Mouse (Mus musculus): ENCODE results near the gene Pxmp4. TPM values are rescaled to one million over a fixed set of nuclear protein-coding genes. Genes with fewer than 3 reads are reported as not detected.
A peak's percentile ranks its signal among the peaks of the same experiment; 100 is the strongest.

The Pxmp4 gene
- polyA plus RNA-seq, 1 experiment from 2014 or later, result 16.9 TPM

DNA sequence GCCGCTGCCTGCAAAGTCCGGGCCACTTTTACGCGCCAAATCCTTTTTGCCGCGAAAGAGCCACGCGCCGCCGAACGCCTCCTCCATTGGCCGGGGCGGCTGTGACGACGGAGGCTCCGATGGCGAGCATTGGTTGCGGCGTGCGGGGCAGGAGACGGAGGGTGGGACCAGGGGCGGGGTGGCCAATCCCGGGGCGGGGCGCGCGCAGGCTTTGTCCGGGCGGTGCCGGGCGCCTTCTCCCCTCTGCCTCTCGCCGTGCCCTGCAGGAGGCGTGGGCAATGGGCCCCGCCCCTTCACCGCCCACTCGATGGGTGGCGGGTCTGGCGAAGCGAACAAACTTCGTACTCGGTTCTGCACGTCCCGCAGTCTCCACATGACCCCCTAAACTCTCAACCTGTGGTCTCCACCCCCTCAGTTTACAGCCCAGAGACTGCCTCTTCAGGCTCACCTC lies 33.6 kb downstream of the Pxmp4 start, which contains the start of gene E2f1:
Gene E2f1 (minus strand): TSS at position 57 of the 451 bp plus-strand sequence.
- H3K9me3 ChIP-seq, result no peaks in the 10 kb centered on the region
- H3K4me2 ChIP-seq (replicated peaks), result peak within 1 kb of the TSS; percentile 86
- H3K27me3 ChIP-seq, result no peaks in the 10 kb centered on the region
- H3K27ac ChIP-seq, result peak within 1 kb of the TSS; percentile 88
- under 1% methylated on average over 37 of the region's 44 CpGs for WGBS
- ATAC-seq (ENCODE audit: insufficient number of reproducible peaks, insufficient read depth, low FRiP score, low TSS enrichment), result peak; percentile 96
- peak within 1 kb of the TSS; percentile 87 for H3K4me3 ChIP-seq
- H3K9ac ChIP-seq, result peak within 1 kb of the TSS; percentile 80
- peaks cover 31% of the 10 kb centered on the region for H3K4me1 ChIP-seq
- H3K36me3 ChIP-seq, result no peaks in the 10 kb centered on the region

DNA sequence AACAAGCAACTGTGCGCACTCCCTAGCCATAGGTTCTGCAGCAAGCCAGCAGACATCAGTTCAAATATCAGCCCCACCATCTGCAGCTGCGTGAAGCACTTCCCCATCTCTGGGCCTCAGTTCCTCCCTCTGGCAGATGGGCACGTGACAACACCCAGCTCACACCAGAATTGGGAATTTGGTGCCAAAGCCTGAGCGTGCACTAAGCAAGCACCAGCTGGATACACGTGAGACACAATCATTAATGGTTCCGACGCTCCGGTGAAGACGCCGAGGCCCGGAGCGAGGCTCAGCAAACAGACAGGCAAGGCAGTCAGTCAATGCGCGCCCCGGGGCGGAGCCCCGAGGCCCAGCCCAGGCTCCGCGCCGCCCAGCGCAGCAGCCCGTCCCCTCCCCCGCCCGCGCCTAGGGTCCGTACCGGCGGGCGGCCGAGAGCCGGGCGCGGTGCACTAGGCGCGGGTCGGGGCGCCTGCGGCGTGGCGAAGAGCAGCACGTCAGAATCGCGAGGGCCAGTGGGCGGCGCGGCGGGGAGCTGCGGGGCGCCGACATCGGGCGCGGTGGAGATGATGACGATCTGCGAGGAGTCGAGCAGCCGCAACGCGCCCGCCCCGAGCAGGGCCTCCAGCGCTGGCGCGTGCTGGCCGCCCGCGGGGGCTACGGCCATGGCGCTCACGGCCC lies 34.3 kb downstream of the Pxmp4 start:
- peak overlapping the region; percentile 87 for H3K4me3 ChIP-seq
- peak overlapping the region; percentile 86 for H3K4me2 ChIP-seq (replicated peaks)
- peak overlapping the region; percentile 80 for H3K9ac ChIP-seq
- ATAC-seq (ENCODE audit: insufficient number of reproducible peaks, insufficient read depth, low FRiP score, low TSS enrichment), result peak; percentile 75
- H3K27ac ChIP-seq, result peak overlapping the region; percentile 88
- H3K9me3 ChIP-seq, result no peaks in the 10 kb centered on the region
- no peaks in the 10 kb centered on the region for H3K27me3 ChIP-seq
- peaks cover 31% of the 10 kb centered on the region for H3K4me1 ChIP-seq
- H3K36me3 ChIP-seq, result 0 out of 2 replicates have a peak, but pooled peaks cover 1% of the 10 kb centered on the region
- WGBS, result under 1% methylated on average over 51 of the region's 70 CpGs

DNA sequence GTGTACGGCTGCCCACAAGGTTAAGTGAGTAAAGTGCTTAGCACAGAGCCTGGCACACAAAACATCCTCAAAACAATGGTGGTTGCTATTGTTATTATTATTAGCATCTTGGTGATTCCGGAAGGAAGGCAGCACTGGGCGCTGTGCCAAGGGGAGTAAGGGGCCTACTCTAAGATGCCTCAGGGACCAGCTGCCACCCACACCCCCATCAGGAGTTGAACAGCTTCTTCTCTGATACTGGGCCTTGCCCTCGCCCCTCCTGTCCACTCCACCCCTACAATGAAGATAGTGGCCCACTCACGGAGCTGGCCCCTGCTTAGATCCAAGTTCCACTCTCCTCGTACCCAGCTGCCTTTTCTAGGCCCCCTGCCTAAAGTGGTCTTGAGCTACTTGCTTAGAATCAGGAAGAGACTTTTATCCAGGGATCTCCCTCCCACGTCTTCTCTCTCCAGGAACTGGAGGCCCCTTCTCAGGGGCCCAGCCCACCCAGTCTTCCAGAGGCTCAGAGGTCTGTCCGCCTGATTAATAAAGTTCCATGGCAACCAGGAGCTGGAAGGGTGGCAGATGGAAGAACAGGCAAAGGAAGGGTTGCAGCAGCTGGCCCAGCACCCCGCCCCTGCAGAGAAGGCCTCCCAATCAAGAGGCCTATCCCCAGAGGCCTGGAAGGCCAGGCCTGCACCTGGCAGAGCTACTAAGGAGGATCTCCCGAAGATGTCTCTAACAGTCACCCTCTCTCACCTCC lies 35.0 kb downstream of the Pxmp4 start:
- no peaks in the 10 kb centered on the region for H3K27me3 ChIP-seq
- H3K9me3 ChIP-seq, result no peaks in the 10 kb centered on the region
- peaks cover 9% of the 10 kb centered on the region for H3K36me3 ChIP-seq
- ATAC-seq (ENCODE audit: insufficient number of reproducible peaks, insufficient read depth, low FRiP score, low TSS enrichment), result no peak
- H3K27ac ChIP-seq, result peak overlapping the region; percentile 88
- peak overlapping the region; percentile 80 for H3K9ac ChIP-seq
- 25% methylated on average over 10 of the region's 10 CpGs for WGBS
- H3K4me2 ChIP-seq (replicated peaks), result peak overlapping the region; percentile 86
- peaks cover 31% of the 10 kb centered on the region for H3K4me1 ChIP-seq
- peak overlapping the region; percentile 87 for H3K4me3 ChIP-seq

DNA sequence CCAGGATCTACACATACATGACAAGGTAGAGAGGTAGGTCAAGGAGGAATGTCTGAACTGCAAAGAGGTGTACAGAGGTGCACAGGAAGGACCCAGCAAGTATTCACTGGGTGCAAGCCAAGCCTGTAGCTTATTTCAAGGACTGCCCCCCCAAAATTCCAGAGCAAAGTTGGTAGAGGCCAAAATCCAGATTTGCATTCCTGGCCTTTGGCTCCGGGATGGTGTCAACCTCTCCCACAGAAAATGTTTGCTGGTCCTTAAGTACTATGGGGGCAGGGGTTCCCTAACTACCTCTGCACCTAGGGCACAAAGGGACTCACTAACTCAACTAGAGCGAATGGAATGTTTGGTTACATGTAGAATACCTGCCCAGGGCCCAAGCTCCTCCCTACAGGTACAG lies 35.7 kb downstream of the Pxmp4 start:
- peak overlapping the region; percentile 63; the same call in 1 of the 2 replicates for H3K27ac ChIP-seq
- peak overlapping the region; percentile 86 for H3K4me2 ChIP-seq (replicated peaks)
- H3K4me3 ChIP-seq, result peak overlapping the region; percentile 87
- peaks cover 16% of the 10 kb centered on the region for H3K36me3 ChIP-seq
- no peak for ATAC-seq (ENCODE audit: insufficient number of reproducible peaks, insufficient read depth, low FRiP score, low TSS enrichment)
- peaks cover 31% of the 10 kb centered on the region for H3K4me1 ChIP-seq
- WGBS, result 80% methylated on average over 2 of the region's 2 CpGs
- H3K9ac ChIP-seq, result no peak overlapping the region
- H3K27me3 ChIP-seq, result no peaks in the 10 kb centered on the region
- H3K9me3 ChIP-seq, result no peaks in the 10 kb centered on the region

DNA sequence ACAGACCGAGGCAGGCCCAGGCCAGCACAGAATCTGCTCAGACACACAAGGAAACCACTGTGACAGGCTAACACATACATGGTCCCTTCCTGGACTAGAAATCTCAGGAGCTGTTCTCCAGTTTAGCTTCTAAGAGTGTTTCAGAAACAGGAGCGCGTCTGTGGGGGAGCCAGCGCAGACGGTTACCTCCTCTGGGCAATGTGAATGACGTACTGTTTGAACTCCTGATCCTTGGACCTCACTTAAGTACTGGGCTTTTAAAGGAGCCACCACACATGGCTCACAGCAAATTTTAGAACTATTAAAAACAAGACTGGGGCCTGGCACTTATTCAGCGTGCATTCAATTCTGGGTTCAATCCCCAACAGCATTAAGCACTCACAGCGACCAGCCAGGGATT lies 36.9 kb downstream of the Pxmp4 start:
- H3K27me3 ChIP-seq, result no peaks in the 10 kb centered on the region
- H3K4me3 ChIP-seq, result no peak overlapping the region
- 45% methylated on average over 8 of the region's 8 CpGs for WGBS
- 0 out of 2 replicates have a peak overlapping the region, but pooled peaks have one; percentile 36 for H3K27ac ChIP-seq
- H3K36me3 ChIP-seq, result peaks cover 23% of the 10 kb centered on the region
- H3K9me3 ChIP-seq, result no peaks in the 10 kb centered on the region
- H3K4me1 ChIP-seq, result peaks cover 31% of the 10 kb centered on the region
- peak overlapping the region; percentile 27; the same call in 1 of the 2 replicates for H3K9ac ChIP-seq
- peak overlapping the region; percentile 86; the same call in 1 of the 2 replicates for H3K4me2 ChIP-seq (replicated peaks)
- ATAC-seq (ENCODE audit: insufficient number of reproducible peaks, insufficient read depth, low FRiP score, low TSS enrichment), result no peak

DNA sequence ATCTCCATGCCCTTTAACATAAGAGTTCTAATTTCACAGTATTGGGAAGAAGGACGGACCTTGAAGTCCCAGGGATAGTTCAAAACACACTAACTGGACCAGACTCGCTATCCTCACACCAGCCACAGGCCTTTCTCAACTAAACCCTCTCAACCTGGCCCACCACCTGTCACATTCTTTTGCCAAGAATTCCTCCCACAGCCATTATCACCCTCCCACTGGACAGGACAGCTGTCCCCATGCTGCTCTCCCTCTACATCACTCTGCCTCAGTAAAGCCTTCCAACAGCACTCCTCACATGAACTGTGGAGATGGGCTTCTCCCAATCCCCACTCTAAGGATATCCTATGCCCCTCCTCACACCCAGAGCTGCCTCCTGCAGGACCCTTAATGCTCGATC lies 37.9 kb downstream of the Pxmp4 start:
- H3K9me3 ChIP-seq, result no peaks in the 10 kb centered on the region
- no peak for ATAC-seq (ENCODE audit: insufficient number of reproducible peaks, insufficient read depth, low FRiP score, low TSS enrichment)
- no peaks in the 10 kb centered on the region for H3K27me3 ChIP-seq
- 83% methylated on average over 3 of the region's 3 CpGs for WGBS
- no peak overlapping the region for H3K9ac ChIP-seq
- 0 out of 2 replicates have a peak overlapping the region, but pooled peaks have one; percentile 30 for H3K27ac ChIP-seq
- H3K4me1 ChIP-seq, result peaks cover 31% of the 10 kb centered on the region
- no peak overlapping the region for H3K4me2 ChIP-seq (replicated peaks)
- peaks cover 31% of the 10 kb centered on the region for H3K36me3 ChIP-seq
- no peak overlapping the region for H3K4me3 ChIP-seq

DNA sequence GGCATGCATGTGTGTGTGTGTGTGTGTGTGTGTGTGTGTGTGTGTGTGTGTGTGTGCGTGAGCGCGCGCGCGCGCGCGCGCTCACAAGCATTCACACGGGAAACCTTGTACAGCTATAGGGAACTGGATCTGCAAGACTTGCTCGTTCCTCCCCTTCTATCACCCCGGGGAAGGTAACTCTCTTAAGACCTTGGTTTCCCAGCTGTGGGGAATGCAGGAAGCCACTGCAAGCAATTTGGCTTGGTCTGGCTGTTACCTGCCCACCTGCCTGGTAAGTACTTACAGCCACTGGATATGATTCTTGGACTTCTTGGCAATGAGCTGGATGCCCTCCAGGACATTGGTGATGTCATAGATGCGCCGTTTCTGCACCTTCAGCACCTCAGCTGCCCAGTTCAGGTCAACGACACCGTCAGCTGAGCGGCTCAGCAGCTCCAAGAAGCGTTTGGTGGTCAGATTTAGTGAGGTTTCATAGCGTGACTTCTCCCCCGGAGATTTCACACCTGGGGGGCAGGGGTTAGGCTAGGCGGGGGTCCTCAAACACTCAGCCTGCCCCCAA lies 39.8 kb downstream of the Pxmp4 start:
- WGBS, result 90% methylated on average over 22 of the region's 22 CpGs
- H3K4me2 ChIP-seq (replicated peaks), result no peak overlapping the region

DNA sequence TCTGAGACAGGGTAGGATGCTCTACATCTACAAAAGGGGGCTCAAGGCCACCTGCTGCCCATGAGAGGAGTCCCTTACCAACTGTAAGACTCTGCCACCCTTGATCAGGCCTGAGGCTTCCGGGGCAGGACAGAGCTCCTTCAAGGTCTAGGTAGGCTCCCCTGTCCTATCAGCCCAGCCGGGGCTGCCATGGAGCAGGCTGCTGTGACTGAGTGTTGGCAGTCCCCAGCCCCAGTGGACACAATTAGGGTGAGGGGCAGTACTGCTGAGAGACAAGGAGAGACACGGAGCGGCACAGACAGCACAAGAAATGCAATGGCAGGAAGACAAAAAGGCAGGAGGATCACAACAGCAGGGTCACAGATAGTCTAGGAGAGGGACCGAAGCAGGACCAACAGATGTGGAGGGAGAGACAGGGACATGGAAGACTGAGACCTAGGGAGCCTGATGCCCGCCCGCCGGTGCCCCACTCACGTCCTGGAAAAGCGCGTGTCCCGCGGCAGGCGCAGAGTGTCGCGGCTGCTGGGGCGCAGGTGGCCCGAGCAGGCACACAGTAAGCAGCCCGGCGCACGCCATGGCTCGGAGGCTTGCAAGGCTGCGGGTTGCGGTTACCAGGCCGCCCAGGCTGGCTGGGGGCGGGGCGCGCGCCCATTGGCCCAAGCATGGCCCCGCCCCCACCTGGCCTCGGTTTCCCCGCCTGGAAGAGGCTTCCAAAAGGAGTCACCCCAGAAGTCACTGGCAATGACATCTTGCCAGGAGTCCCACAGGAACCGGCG lies 45.1 kb downstream of the Pxmp4 start, which contains the start of gene Necab3:
Gene Necab3 (minus strand): TSS at position 627 of the 776 bp plus-strand sequence.
- H3K27me3 ChIP-seq, result 0 out of 2 replicates have a peak, but pooled peaks cover 6% of the 10 kb centered on the region
- peaks cover 18% of the 10 kb centered on the region for H3K4me1 ChIP-seq
- H3K4me3 ChIP-seq, result peak within 1 kb of the TSS; percentile 33
- H3K36me3 ChIP-seq, result peaks cover 29% of the 10 kb centered on the region
- ATAC-seq (ENCODE audit: insufficient number of reproducible peaks, insufficient read depth, low FRiP score, low TSS enrichment), result no peak
- WGBS, result 5% methylated on average over 34 of the region's 34 CpGs
- no peaks in the 10 kb centered on the region for H3K9me3 ChIP-seq
- peak within 1 kb of the TSS; percentile 59 for H3K4me2 ChIP-seq (replicated peaks)
- peak within 1 kb of the TSS; percentile 45 for H3K9ac ChIP-seq
- no peak within 1 kb of the TSS for H3K27ac ChIP-seq

More for the DNA sequence above, 39.8 kb downstream of the Pxmp4 start:
- H3K9me3 ChIP-seq, result no peaks in the 10 kb centered on the region
- H3K27me3 ChIP-seq, result no peaks in the 10 kb centered on the region
- H3K27ac ChIP-seq, result no peak overlapping the region
- no peak overlapping the region for H3K9ac ChIP-seq
- ATAC-seq (ENCODE audit: insufficient number of reproducible peaks, insufficient read depth, low FRiP score, low TSS enrichment), result no peak
- H3K36me3 ChIP-seq, result peaks cover 38% of the 10 kb centered on the region
- H3K4me1 ChIP-seq, result peaks cover 34% of the 10 kb centered on the region
- no peak overlapping the region for H3K4me3 ChIP-seq

DNA sequence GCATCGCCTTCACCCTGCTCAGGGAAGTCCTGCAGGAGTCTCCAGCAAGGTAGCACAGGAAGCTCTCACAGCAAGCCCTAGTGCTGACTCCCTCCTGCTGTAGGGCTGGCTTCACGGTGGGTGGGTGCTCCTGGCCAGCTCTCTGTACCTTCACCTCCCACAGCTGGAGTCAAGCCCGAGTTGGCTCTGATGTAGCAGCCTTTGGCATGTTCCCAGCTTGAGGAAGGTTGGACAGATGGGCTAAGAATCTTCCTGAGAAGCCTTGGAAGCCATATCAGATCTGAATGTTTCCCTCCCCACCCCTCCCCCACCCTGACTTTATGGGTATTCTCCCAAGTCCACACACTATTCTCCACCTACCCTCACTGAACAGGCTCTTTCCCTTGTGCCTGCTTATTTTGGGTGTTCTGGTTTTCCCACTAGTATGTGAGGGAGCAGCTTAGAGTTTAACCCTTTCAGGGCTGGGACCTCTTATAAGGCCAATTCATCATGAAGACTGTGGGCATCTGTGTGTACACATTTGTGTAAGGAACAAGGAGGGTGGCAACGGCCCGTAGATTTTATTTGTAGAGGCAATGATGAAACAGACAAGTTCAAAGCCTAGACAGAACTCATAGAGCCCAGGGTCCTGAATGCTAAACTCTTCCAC lies 46.2 kb downstream of the Pxmp4 start:
- H3K4me1 ChIP-seq, result peaks cover 24% of the 10 kb centered on the region
- no peaks in the 10 kb centered on the region for H3K9me3 ChIP-seq
- ATAC-seq (ENCODE audit: insufficient number of reproducible peaks, insufficient read depth, low FRiP score, low TSS enrichment), result no peak
- H3K27ac ChIP-seq, result no peak overlapping the region
- H3K4me3 ChIP-seq, result no peak overlapping the region
- H3K36me3 ChIP-seq, result peaks cover 19% of the 10 kb centered on the region
- 53% methylated on average over 5 of the region's 5 CpGs for WGBS
- no peak overlapping the region for H3K4me2 ChIP-seq (replicated peaks)
- H3K9ac ChIP-seq, result no peak overlapping the region
- peaks cover 13% of the 10 kb centered on the region for H3K27me3 ChIP-seq

DNA sequence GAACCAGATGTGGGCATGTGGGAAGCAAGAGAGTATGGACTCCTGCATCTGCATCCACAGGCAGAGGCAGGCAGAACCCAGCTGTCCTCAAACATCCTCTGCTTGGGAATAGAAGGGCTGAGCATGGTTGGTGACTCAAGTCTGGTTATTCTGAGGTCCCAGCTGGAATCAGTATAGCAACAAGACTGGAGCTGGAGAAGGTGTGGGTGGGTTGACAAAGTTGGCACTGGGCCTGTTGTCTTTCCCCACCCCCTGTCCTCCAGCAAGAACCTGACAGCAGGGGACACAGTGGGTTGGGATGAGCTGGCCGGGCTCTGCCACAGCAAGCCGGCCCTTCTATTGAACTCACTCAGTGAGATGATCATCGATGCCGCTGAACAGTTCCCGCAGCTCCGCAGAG lies 48.3 kb downstream of the Pxmp4 start:
- ATAC-seq (ENCODE audit: insufficient number of reproducible peaks, insufficient read depth, low FRiP score, low TSS enrichment), result no peak
- Histone ChIP-seq H3K4me3 (no peak overlapping the region), H3K27me3 (peaks cover 31% of the 10 kb centered on the region), H3K9me3 (no peaks in the 10 kb centered on the region), H3K36me3 (peaks cover 3% of the 10 kb centered on the region; the same call in 1 of the 2 replicates), H3K9ac (no peak overlapping the region), H3K4me2 (replicated peaks) (no peak overlapping the region), H3K27ac (no peak overlapping the region), H3K4me1 (peaks cover 32% of the 10 kb centered on the region)
- 83% methylated on average over 6 of the region's 6 CpGs for WGBS
